Mouse (Mus musculus) MEL (cell line): ENCODE results near the gene Myh9.

Experiments
- CTCF ChIP-seq, 3 experiments: IDR thresholded peaks in 2 of 3; conservative IDR thresholded peaks in 1 of 3; 2 replicates each; pipeline ENCODE4 v1.5.1; 2011 to 2012; ENCODE audit warnings: low read length in 3 of 3, low read depth in 2 of 3, mild to moderate bottlenecking in 2 of 3, improper control_type of control experiment in 1 of 3, inconsistent platforms in 1 of 3, mixed read lengths in 1 of 3, moderate library complexity in 1 of 3; ENCODE audit not compliant: control insufficient read depth in 1 of 3, insufficient read depth in 1 of 3, poor library complexity in 1 of 3, severe bottlenecking in 1 of 3
- E2F4 ChIP-seq: IDR thresholded peaks from 2 replicates; pipeline ENCODE4 v1.6.1; 2011; ENCODE audit warnings: low read depth, low read length, improper control_type of control experiment, borderline replicate concordance
- ETS1 ChIP-seq: IDR thresholded peaks from 2 replicates; pipeline ENCODE4 v1.6.1; 2012; ENCODE audit warnings: low read depth, mild to moderate bottlenecking, inconsistent platforms, low read length, improper control_type of control experiment, moderate library complexity
- GABPA ChIP-seq: IDR thresholded peaks from 2 replicates; pipeline ENCODE4 v1.6.1; 2012; ENCODE audit warnings: low read depth, mild to moderate bottlenecking, inconsistent platforms, low read length, improper control_type of control experiment, moderate library complexity
- NELFE ChIP-seq: IDR thresholded peaks from 2 replicates; pipeline ENCODE4 v1.6.1; 2011; ENCODE audit warnings: low read depth, low read length, improper control_type of control experiment
- NRF1 ChIP-seq: IDR thresholded peaks from 2 replicates; pipeline ENCODE4 v1.6.1; 2014; ENCODE audit warnings: low read depth, mild to moderate bottlenecking, inconsistent platforms, low read length, improper control_type of control experiment, moderate library complexity; ENCODE audit not compliant: poor library complexity, insufficient read depth, severe bottlenecking
- POLR2A ChIP-seq, 2 experiments: IDR thresholded peaks; 2 replicates each; pipeline ENCODE4 v1.6.1; 2011 to 2012; ENCODE audit warnings: low read length in 2 of 2, mild to moderate bottlenecking in 2 of 2, control low read depth in 1 of 2, improper control_type of control experiment in 1 of 2, low read depth in 1 of 2, moderate library complexity in 1 of 2; ENCODE audit not compliant: control insufficient read depth in 1 of 2, insufficient read depth in 1 of 2, poor library complexity in 1 of 2
- TAL1 ChIP-seq: IDR thresholded peaks from 2 replicates; pipeline ENCODE4 v1.6.1; 2012; ENCODE audit warnings: mild to moderate bottlenecking, inconsistent platforms, low read length, moderate library complexity, mixed read lengths
- UBTF ChIP-seq: IDR thresholded peaks from 2 replicates; pipeline ENCODE4 v1.6.1; 2012; ENCODE audit warnings: low read depth, mild to moderate bottlenecking, inconsistent platforms, low read length, improper control_type of control experiment, moderate library complexity, borderline replicate concordance; ENCODE audit not compliant: insufficient read depth
- USF2 ChIP-seq, 2 experiments: IDR thresholded peaks; 2 replicates each; pipeline ENCODE4 v1.6.1; 2011 to 2012; ENCODE audit warnings: improper control_type of control experiment in 2 of 2, low read length in 2 of 2, borderline replicate concordance in 1 of 2, inconsistent platforms in 1 of 2, low read depth in 1 of 2, mild to moderate bottlenecking in 1 of 2; ENCODE audit not compliant: insufficient read depth in 1 of 2
- ZNF384 ChIP-seq: IDR thresholded peaks from 2 replicates; pipeline ENCODE4 v1.6.1; 2012; ENCODE audit warnings: low read depth, mild to moderate bottlenecking, inconsistent platforms, low read length, improper control_type of control experiment

DNA sequence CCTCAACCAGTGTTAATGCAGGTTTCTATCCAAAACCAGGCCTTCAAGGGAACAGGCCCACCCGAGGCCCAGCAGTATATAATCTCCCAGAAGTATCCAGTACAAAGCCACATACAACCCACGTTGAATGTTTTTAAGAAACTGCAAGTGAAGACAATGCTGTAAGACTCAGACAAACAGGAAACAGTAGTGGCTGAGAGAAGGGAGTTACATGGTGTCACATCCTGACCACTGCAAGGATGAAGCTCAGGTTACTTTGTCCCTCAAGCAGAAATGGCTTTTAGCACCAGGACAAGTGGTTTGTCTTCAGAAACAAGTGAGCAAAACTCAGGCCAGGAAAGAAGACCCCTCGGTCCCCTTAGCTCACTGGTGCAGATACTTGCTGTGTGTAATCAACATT, 52.8 kb downstream of the Myh9 start:
- no peak for TF ChIP-seq GABPA
- TF ChIP-seq POLR2A (IDR thresholded peaks at IDR 0.05; ENCODE audit: control insufficient read depth in 1 of 2, insufficient read depth in 1 of 2, low read depth in 1 of 2, low read length in 2 of 2, poor library complexity in 1 of 2) = no peak
- TF ChIP-seq NELFE = no peak
- TF ChIP-seq E2F4 = no peak
- no peak for TF ChIP-seq TAL1
- TF ChIP-seq NRF1 = no peak
- TF ChIP-seq CTCF (IDR thresholded peaks at IDR 0.05 in 2 of 3, conservative IDR thresholded peaks at IDR 0.05 in 1 of 3; ENCODE audit: control insufficient read depth in 1 of 3, insufficient read depth in 1 of 3, low read depth in 2 of 3, low read length in 3 of 3, poor library complexity in 1 of 3, severe bottlenecking in 1 of 3) = no peak
- no peak for TF ChIP-seq ETS1
- no peak for TF ChIP-seq ZNF384
- TF ChIP-seq UBTF = no peak
- TF ChIP-seq USF2 (IDR thresholded peaks at IDR 0.05; ENCODE audit: borderline replicate concordance in 1 of 2, insufficient read depth in 1 of 2, low read depth in 1 of 2, low read length in 2 of 2) = no peak
